ENCODE assay signal across 9 mouse cellular contexts in the genomic region with DNA sequence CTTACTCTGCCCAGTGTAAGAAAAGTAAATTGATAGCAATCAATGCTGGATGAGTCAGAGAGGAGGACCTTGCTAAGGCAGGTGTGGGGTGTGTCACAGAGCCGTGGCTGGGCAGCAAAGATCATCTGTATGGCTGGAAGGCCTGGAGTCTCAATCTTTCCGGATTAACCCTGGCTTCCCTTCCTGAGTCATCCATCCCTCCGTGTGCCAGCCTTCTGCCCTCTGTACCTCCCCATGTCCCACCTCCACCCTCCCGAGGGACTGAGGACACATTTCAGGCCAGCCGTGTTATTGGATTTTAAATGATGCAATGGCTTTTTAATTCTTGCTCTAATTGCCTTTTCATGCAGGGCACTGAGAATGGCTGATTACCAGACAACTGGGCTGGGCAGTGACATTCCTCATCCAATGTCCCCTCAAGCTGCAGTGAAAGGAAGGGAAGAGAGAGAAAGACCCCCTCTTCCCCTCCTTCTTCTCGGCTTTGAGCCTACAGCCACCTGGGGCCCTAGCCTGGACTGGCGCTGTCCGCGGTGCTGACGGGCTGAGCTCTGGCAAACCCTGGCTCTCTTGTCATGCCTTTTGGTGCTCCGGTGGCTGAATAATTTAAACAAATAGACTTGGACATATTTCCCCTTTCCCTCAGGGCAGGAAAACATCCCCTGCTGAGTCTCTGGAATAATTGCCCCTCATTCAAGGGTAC. TPM values are rescaled to one million over a fixed set of nuclear protein-coding genes. Genes with fewer than 3 reads are reported as not detected.
DNase-seq lines count a peak whose midpoint lies in the region.
"Had no signal": no experiment of that assay in that cellular context is flagged by ENCODE, and none has a peak within 500 bp of the region (broad histone marks: within the 10 kb centered on the region; RNA-seq: fewer than 3 reads in every experiment).

No protein-coding gene starts in this region.

- no peak overlapping the region for H3K27ac ChIP-seq in limb, embryonic 10.5 days

- H3K9me3 ChIP-seq in limb, embryonic 10.5 days (replicated peaks) = no peaks in the 10 kb centered on the region

- no peaks in the 10 kb centered on the region for H3K36me3 ChIP-seq in limb, embryonic 10.5 days

- peak; percentile 76 to 80 for DNase-seq in right cerebral cortex, postnatal 10 days (ENCODE audit: low spot score in 2 of 2)
- DNase-seq in right cerebral cortex, postnatal 25 days = no peak
- DNase-seq in adrenal gland, adult 8-10 months = peak; percentile 46
- DNase-seq in gastrocnemius, postnatal 10 days = peak; percentile 88
- peak; percentile 92 for DNase-seq in limb, embryonic 10.5 days (ENCODE audit: low spot score)
- peak; percentile 78 for DNase-seq in neural tube, embryonic 10.5 days (ENCODE audit: extremely low spot score, low spot score)
- DNase-seq in frontal cortex, postnatal 36 days (ENCODE audit: low spot score in 2 of 2) = no peak
- DNase-seq in layer of hippocampus, adult 11-12 months (ENCODE audit: low spot score) = no peak

- peaks cover 11% of the 10 kb centered on the region for H3K4me1 ChIP-seq in limb, embryonic 10.5 days

- H3K27me3 ChIP-seq in limb, embryonic 10.5 days (ENCODE audit: low read depth, poor library complexity, severe bottlenecking) = peaks cover 4% of the 10 kb centered on the region; the same call in 1 of the 2 replicates

- WGBS in limb, embryonic 10.5 days = 28% methylated on average over 11 of the region's 11 CpGs

- no peak overlapping the region for H3K4me3 ChIP-seq in limb, embryonic 10.5 days
- H3K4me3 ChIP-seq: erythroblast, embryonic 14.5 days had no signal

RNA-seq across cellular contexts. Expression of a gene that starts 24.1 kb away (rescaled TPM):
- total RNA-seq in adrenal gland, adult 8-10 months (2022) = 10 to 100 TPM; 58.3 to 93.1 (median 76.5) TPM
- total RNA-seq in gastrocnemius, postnatal 10 days (2021) = 10 to 100 TPM; 23.2 to 30.1 TPM
- polyA plus RNA-seq in limb, embryonic 10.5 days (2016; fragmentation: Nextera tagmentation; extraction: Ambion mirVana) = 17.9 and 20.2 TPM in 2 replicates

Comparison
In these comparisons a context has a peak if more than half of its experiments do, and no peak if none do; other contexts are left out.
1. DNase-seq: peak in right cerebral cortex, postnatal 10 days (2 of 2), adrenal gland, adult 8-10 months (single experiment), gastrocnemius, postnatal 10 days (single experiment), limb, embryonic 10.5 days (single experiment) and neural tube, embryonic 10.5 days (single experiment); none in right cerebral cortex, postnatal 25 days (single experiment), frontal cortex, postnatal 36 days (0 of 2) and layer of hippocampus, adult 11-12 months (single experiment).